Mouse (Mus musculus) embryo, embryonic 10 days (tissue): ENCODE data around the gene Fto.
A peak's percentile ranks its signal among the peaks of the same experiment; 100 is the strongest.

Experiments used
- DNase-seq: peaks from one replicate; pipeline ENCODE4 v3.0.0-alpha.2; 2015; ENCODE audit warnings: low spot score

Fto gene

GRCm38 (mm10) chr8:91392261-91392660 lies 78.9 kb downstream of the Fto start:
- DNase-seq = no peak

- DNase-seq = no peak
Observed at GRCm38 (mm10) chr8:91395340-91396055, 82.2 kb downstream of the Fto start.

GRCm38 (mm10) chr8:91398053-91398452 lies 84.7 kb downstream of the Fto start:
- no peak for DNase-seq

- no peak for DNase-seq
Observed at GRCm38 (mm10) chr8:91402980-91403975, 90.0 kb downstream of the Fto start.

- no peak for DNase-seq
Observed at GRCm38 (mm10) chr8:91404311-91404710, 91.0 kb downstream of the Fto start.

- DNase-seq = no peak
Observed at GRCm38 (mm10) chr8:91405099-91405498, 91.8 kb downstream of the Fto start.

GRCm38 (mm10) chr8:91406624-91407290 lies 93.4 kb downstream of the Fto start:
- no peak for DNase-seq

- DNase-seq = no peak
Observed at GRCm38 (mm10) chr8:91407880-91408279, 94.6 kb downstream of the Fto start.

GRCm38 (mm10) chr8:91410007-91410406 lies 96.7 kb downstream of the Fto start:
- DNase-seq = no peak

- no peak for DNase-seq
Observed at GRCm38 (mm10) chr8:91424491-91425074, 111.3 kb downstream of the Fto start.

- DNase-seq = no peak
Observed at GRCm38 (mm10) chr8:91425251-91425866, 112.0 kb downstream of the Fto start.

GRCm38 (mm10) chr8:91426496-91426895 lies 113.2 kb downstream of the Fto start:
- DNase-seq = no peak

- no peak for DNase-seq
Observed at GRCm38 (mm10) chr8:91430333-91430940, 117.1 kb downstream of the Fto start.

GRCm38 (mm10) chr8:91436036-91436435 lies 122.7 kb downstream of the Fto start:
- no peak for DNase-seq

- peak; percentile 77 for DNase-seq
Observed at GRCm38 (mm10) chr8:91443911-91444310, 130.6 kb downstream of the Fto start.

GRCm38 (mm10) chr8:91444636-91445410 lies 131.5 kb downstream of the Fto start:
- DNase-seq = peak; percentile 44

- DNase-seq = peak; percentile 21
Observed at GRCm38 (mm10) chr8:91445516-91445915, 132.2 kb downstream of the Fto start.

- DNase-seq = no peak
Observed at GRCm38 (mm10) chr8:91446008-91446407, 132.7 kb downstream of the Fto start.

- no peak for DNase-seq
Observed at GRCm38 (mm10) chr8:91448667-91449329, 135.5 kb downstream of the Fto start.

- DNase-seq = no peak
Observed at GRCm38 (mm10) chr8:91454926-91455325, 141.6 kb downstream of the Fto start.
